Mouse (Mus musculus) E14TG2a.4 (cell line): ENCODE data around the gene Prkce.

Experiments used
- CTCF ChIP-seq: conservative IDR thresholded peaks from 2 replicates; pipeline ENCODE4 v1.5.1; 2014; ENCODE audit warnings: low read length
- NANOG ChIP-seq: IDR thresholded peaks from 2 replicates; pipeline ENCODE4 v1.6.1; 2014; ENCODE audit warnings: borderline replicate concordance, low read length, mixed read lengths
- POU5F1 ChIP-seq: IDR thresholded peaks from 2 replicates; pipeline ENCODE4 v1.6.1; 2014; ENCODE audit warnings: low read length, borderline replicate concordance

DNA sequence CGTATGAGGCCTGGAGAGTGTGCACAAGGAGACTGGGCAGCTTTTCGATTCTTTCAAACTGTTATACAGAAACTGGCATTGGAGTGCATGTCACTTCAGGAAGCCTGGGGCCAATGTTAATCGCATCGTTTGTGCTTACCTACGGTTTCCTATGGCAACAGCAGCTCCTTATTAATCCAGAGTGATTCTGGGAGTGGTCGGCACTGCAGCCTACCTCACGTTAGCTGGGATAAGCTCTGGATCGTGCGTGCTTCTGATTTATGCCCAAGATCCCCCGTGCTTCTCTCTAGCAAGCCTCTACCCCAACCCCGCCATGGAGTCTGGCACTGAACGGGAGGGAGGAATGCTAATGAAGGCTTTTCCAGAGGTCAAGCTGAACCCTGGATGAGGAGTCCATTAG, 242.9 kb downstream of the Prkce start:
- no peak for TF ChIP-seq CTCF
- TF ChIP-seq POU5F1, result no peak
- TF ChIP-seq NANOG, result no peak
